Mouse (Mus musculus): ENCODE data around the gene Cnot11.

The Cnot11 gene

GRCm38 (mm10) chr1:39535515-39536311, 921 bp downstream of the Cnot11 start:
- peak; percentile 97 for DNase-seq

DNA sequence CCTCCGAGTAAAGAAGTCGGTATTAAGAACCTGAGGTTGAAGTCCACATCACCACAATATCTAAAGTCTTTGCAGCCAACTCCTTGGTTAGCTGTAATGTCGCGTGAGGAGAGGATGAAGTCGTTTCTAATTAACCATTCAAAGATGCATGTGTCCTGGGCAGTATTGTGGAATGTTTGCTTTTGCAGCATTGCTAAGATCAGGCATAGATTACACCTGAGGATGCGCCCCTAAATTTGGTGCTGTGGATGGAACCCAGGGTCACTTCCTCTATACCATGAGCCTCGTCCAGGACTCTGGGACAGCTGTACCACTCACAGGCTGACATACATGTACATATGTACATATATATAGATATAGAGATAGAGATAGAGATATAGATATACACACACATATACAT, 1.9 kb downstream of the Cnot11 start:
- DNase-seq: no peak

DNA sequence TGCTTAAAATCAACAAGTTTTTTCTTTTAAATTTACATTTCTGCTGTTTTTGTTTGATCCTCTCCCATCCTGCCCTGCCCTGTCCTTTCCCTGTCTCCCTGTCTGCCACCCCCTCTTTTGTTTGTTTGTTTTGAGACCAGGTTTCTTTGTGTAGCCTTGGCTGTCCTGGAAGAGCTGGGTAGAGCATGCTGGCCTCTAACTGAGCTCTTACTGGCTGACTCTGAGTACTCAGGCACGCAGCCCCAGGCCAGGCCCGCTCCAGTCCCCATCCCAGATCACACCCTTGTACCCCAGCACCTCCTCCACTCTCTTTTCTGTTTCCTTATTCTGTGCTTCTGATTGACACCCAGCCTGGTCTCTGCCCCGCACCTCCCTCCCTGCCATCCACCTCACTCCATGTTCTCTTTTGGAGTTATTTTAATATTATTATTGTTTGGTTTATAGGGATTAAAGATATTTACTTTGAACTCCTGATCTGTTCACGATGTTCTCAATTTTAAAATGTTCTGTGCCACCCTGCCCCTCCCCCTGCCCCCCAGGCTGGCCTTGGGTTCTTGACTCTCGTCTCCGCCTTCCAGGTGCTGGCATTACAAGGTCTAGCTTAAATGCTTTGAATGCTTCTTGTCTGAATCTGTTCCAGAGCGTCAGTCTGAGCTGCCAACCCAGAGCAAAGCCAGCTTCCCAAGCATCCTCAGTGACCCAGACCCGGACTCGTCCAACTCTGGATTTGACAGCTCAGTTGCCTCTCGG, 3.0 kb downstream of the Cnot11 start:
- no peak for DNase-seq

DNA sequence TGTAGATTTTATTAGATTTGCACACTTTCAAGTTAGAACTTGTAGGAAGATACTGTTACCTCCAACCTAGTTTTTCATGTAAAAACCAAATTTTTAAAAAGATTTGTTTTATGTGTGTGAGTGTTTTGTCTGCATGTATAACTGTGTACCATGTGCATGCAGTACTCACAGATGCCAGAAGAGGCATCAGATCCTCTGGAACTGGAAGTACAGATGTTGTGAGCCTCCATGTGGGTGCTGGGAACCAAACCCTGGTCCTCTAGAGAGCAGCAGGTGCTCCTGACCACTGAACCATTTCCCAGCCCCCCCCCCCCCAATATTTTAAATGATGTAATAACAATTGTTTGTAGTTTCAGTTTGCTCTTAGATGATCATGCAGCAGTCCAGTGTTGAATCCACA, 5.8 kb downstream of the Cnot11 start:
- no peak for DNase-seq

- DNase-seq: peak; percentile 43
Measured at GRCm38 (mm10) chr1:39545589-39545988, 10.8 kb downstream of the Cnot11 start.

GRCm38 (mm10) chr1:39546160-39546866, 11.5 kb downstream of the Cnot11 start:
- DNase-seq: no peak

GRCm38 (mm10) chr1:39547238-39547637, 12.4 kb downstream of the Cnot11 start:
- no peak for DNase-seq

DNA sequence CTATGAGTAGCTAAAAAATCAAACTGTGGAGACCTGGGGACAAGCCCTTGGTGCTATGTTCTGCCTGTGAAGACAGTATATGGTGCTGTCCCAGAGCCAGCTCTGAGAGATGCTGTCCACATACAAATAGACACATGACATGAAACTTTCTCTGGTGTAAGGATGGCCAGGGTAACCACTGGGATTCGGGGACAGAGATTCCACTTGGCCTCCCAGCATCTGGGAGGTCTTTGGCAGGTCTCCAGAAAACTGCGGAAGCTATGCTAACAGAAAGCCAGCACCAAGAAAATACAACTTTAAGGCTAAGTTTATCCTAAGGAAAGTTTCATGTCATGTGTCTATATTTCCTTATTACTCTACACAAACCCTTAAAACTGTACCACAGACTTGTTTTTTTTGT, 15.0 kb downstream of the Cnot11 start:
- peak; percentile 20 for DNase-seq

DNA sequence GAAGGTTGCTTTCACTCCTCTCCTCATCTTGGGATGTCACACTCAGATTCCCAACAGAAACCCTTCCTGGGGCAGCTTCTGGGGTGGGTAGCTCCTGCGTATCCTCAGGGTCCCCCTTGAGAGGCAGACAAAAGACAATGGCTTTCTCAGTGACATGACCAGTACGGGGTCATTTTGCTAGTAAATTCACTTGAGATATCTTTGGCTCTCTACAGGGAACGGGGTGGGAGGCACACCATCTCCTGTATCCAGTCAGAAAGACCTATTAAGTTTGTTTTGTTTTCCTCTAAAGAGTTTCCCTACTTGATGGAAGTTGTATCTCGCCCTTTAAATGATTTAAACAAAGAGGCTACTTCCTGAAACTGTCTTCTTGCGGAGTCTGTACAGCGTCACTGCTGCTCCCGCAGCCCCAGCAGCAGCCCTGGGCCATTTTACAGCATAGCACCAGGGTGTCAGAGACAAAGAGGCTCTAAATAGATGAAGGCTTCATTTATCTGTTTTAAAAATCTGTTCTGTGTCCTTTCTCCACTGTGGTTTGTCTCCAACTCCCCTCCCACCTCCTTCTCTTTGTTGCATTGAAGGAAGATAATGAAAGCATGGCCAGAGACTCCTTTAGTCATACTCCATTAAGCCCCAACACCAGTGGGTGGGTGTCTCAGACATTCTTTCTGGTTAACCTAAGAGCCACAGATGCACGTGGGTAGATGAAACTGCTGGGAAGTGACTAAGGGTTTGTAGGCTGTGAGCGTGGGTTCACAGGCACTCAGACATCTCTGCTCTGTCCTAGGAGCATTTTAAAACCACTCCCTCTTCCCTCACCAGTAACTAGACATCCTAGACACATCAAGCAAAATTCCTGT, 21.0 kb downstream of the Cnot11 start:
- DNase-seq: no peak

- DNase-seq: no peak
Measured at GRCm38 (mm10) chr1:39559009-39559408, 24.2 kb downstream of the Cnot11 start.

DNA sequence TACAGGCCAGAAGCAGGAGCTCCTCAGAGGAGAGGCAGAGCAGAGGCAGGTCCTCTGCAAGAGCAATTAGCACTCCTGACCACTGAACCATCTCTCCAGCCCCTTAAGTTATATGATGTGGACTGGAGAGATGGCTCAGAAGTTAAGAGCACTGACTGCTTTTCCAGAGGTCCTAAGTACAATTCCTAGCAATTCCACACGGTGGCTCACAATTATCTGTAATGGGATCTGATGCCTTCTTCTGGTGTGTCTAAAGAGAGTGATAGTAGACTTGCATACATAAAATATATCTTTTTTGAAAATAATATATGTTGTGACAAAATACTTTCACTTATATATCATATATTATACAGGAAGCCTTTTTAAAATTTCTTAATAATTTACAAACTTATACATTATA, 27.1 kb downstream of the Cnot11 start:
- no peak for DNase-seq

GRCm38 (mm10) chr1:39563161-39563560, 28.4 kb downstream of the Cnot11 start:
- DNase-seq: no peak

DNA sequence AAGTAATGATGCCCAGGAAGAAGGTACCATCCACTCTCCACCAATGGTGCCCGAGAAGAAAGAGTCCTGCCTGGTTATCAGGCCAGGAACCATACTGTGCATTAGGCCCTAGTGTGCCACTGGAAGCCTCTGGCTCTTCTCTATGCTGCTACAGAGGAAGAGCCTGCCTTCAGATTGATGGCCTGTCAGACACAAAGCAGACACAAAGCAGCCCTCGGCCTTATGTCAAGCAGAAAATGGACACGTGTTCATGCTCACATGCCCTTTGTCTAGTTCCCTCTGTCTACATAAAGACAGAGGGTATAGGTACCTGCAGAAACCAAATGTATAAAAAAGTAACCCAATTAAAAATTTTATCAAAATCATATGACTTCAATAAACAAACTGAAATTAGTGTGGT, 29.8 kb downstream of the Cnot11 start:
- no peak for DNase-seq

DNA sequence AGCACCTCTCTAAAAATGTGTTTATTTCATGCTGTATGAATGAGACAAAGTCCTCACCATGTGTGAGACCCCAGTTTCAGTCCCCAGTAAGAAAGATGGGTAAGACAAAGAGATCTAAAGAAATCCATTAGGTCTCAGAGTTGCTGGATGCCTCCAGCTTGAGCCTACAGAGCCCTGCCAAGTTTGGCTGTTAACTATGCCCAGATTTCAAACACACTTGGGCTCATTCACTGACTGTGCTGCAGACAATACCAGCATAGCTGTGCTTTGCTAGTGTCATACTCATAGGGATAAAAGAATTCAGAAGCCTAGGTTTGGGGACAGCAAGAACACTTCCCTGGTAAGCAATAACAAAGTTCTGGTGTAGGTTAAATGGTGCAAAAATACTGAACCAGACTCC, 33.3 kb downstream of the Cnot11 start:
- no peak for DNase-seq

DNA sequence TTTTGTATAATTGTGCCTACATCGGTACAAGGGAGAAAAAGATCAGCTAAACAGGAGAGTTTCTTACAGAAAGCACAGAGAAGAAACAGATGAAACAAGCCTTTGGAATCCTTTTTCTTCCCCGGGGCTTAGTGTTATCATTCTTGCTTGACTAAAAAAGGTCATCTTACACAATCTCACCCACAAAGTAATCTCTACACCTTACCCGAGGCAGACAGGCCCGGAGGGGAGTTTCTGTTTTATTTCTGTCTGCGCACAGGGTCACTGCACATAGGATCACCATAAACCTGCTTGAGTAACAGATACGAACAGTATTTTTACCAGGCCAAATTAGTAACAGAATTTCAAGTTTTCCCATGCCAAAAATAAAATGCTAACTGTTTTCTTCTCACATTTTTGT, 36.9 kb downstream of the Cnot11 start:
- DNase-seq: no peak

DNA sequence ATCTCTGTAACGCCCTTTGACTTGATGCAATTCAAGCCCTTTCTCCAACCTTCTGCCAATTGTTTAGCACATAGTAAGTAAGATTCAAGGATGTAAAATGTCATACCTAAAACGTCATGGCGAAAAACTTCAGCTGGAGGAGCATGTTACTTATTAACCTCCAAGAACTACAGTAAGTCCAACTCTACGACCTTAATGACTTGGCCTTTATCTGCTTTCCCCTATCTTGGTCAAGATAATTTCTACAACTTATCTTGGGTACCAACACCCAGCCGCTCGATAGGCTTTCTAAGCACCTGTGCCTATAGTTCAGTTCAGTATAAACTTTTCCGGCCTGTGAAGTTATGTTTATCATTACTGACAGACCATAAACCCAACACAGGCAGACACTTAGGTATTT, 39.1 kb downstream of the Cnot11 start:
- no peak for DNase-seq

DNA sequence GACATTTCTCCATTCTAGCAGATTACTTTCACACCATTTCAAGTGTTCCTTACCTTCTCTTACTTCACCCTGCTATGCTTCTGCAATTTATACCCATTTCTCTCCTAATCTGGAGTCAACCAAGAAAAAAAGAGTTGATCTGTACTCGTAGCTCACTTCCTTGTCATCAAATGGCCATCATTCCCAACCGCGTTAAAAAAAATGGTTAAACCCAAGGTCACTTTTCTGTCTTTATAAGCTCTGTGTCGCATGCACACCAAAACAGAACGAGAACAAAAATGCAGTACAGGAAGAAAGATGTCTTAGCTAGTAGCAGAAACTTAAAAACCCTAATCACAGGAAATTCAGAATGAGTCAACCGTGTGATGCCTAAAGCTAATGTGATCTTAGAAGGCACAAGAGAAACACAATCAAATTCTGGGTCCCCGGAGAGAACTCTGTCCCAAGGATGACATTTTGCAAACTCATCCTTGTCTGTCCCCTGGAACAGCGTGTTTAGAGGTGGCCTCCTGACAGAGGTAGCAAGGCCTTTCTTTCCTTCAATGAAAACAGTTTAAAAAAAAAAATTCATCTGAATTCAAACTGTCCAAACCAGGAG, 41.1 kb downstream of the Cnot11 start:
- no peak for DNase-seq

DNA sequence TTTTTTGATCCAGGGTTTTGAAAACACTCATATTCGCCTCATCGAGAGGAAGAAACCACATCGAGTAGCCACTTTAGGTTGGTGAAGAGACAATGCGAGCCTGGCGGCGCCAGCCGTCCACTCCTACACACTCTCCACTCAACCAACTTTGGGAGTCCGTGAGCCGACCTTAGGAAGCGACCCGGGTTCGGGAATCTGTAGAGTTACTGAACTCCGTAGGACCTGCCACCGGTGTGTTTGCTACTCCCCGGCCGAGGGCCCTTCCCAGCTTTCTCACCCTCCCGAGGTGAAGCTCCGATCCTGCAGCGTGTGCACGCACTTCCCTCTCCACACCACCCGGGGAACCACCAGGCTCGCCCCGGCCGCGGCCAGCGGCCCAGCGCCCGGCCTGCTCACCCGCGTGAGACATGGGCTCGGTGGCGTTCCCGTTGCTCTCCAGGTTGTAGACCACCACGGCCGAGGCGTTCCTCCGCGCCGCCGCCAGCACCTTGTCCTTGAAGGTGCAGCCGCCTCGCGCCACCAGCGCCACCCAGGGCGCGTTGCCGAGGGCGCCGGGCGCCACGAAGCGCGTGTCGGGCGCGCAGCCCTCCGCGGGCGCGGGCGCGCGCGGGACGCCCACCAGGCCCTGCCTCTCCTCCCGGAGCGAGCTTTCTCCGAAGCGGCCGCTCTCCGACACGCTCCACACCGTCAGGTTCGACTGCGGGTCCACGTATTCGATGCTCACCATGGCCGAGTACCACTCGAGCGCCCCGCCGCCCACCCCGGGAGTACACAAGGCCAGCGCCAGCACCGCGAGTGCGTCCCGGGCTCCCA, 41.8 kb downstream of the Cnot11 start:
- DNase-seq: peak; percentile 52

- DNase-seq: peak; percentile 98
Measured at GRCm38 (mm10) chr1:39577253-39577705, 42.5 kb downstream of the Cnot11 start, which contains the start of gene Rnf149. Rnf149 (minus strand) TSS chr1:39577405.

- no peak for DNase-seq
Measured at GRCm38 (mm10) chr1:39578446-39578845, 43.7 kb downstream of the Cnot11 start.

- DNase-seq: no peak
Measured at GRCm38 (mm10) chr1:39579139-39579538, 44.3 kb downstream of the Cnot11 start.
